Mouse (Mus musculus) intestine, embryonic 14.5 days (tissue): Measurements from ENCODE around the gene Gigyf1. TPM values are rescaled to one million over a fixed set of nuclear protein-coding genes. Genes with fewer than 3 reads are reported as not detected.

Experiments used
- ATAC-seq: fragments of 200-750 bp; cut with Nextera tagmentation; replicated peaks from 2 replicates; pipeline ENCODE4 v1.8.0; 2017; ENCODE audit warnings: low read depth, moderate number of reproducible peaks, moderate TSS enrichment, moderate library complexity; ENCODE audit not compliant: low FRiP score, low TSS enrichment
- DNase-seq: peaks from one replicate; pipeline ENCODE4 v3.0.0-alpha.2; 2018; ENCODE audit warnings: low spot score
- H3K27ac ChIP-seq: fragments of 300-500 bp; sonication (generic); 2 replicates; pipeline ENCODE4 v1.5.1; 2014; ENCODE audit warnings: low read depth, mild to moderate bottlenecking, control low read depth
- H3K27me3 ChIP-seq: fragments of 300-500 bp; sonication (generic); replicated peaks from 2 replicates; pipeline ENCODE4 v1.6.1; 2014; ENCODE audit warnings: low read length, control low read depth; ENCODE audit not compliant: control insufficient read depth, insufficient read depth
- H3K36me3 ChIP-seq: fragments of 300-500 bp; sonication (generic); 2 replicates; pipeline ENCODE4 v1.6.1; 2014; ENCODE audit warnings: low read length, control low read depth; ENCODE audit not compliant: control insufficient read depth, insufficient read depth
- H3K4me1 ChIP-seq: fragments of 300-500 bp; sonication (generic); replicated peaks from 2 replicates; pipeline ENCODE4 v1.6.1; 2014; ENCODE audit warnings: low read length, control low read depth, mixed read lengths; ENCODE audit not compliant: control insufficient read depth, insufficient read depth
- H3K4me2 ChIP-seq: fragments of 300-500 bp; sonication (generic); 2 replicates; pipeline ENCODE4 v1.6.1; 2014; ENCODE audit warnings: low read length
- H3K4me3 ChIP-seq: fragments of 300-500 bp; sonication (generic); 2 replicates; pipeline ENCODE4 v1.5.1; 2014; ENCODE audit warnings: low read depth, low read length, control low read depth, mixed read lengths
- H3K9ac ChIP-seq: fragments of 300-500 bp; sonication (generic); 2 replicates; pipeline ENCODE4 v1.6.1; 2014; ENCODE audit warnings: mild to moderate bottlenecking, low read length
- H3K9me3 ChIP-seq: fragments of 300-500 bp; sonication (generic); 2 replicates; pipeline ENCODE4 v1.6.1; 2016; ENCODE audit warnings: low read length, control low read depth; ENCODE audit not compliant: control insufficient read depth
- WGBS: fragments of 180-500 bp; shearing (Covaris S2); extraction: QIAGEN DNeasy Blood & Tissue Kit; methylation state at CpG from one replicate; pipeline ENCODE4 v1.1.7; 2014; 5-methylcytosine and 5-hydroxymethylcytosine counted together
- polyA plus RNA-seq: library from polyadenylated mRNA; unstranded; fragments of >200 nt; fragmentation: Nextera tagmentation; extraction: Ambion mirVana; gene quantifications from 2 replicates; pipeline ENCODE4 v1.2.1, GENCODE M21; 2014

Gigyf1 gene
- polyA plus RNA-seq, 1 experiment from 2014 or later, result 12.1 TPM

DNA sequence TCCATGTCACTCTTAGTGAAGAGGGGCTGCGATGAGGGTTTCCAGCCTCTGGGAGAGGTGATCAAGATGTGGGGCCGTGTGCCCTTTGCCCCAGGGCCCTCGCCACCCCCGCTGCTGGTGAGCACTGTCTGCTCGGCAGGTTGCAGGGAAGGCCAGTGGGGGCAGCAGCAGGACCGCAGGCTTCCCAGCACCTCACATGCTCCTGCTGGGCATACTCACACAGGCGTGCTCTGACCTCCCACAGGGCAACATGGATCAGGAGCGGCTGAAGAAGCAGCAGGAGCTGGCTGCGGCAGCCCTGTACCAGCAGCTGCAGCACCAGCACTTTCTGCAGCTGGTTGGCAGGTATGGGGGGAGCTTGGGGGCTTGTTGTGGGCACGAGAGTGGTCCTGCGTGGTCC lies 4.4 kb downstream of the Gigyf1 start:
- no peak overlapping the region for H3K4me2 ChIP-seq
- 76% methylated on average over 11 of the region's 11 CpGs for WGBS
- no peak for DNase-seq

DNA sequence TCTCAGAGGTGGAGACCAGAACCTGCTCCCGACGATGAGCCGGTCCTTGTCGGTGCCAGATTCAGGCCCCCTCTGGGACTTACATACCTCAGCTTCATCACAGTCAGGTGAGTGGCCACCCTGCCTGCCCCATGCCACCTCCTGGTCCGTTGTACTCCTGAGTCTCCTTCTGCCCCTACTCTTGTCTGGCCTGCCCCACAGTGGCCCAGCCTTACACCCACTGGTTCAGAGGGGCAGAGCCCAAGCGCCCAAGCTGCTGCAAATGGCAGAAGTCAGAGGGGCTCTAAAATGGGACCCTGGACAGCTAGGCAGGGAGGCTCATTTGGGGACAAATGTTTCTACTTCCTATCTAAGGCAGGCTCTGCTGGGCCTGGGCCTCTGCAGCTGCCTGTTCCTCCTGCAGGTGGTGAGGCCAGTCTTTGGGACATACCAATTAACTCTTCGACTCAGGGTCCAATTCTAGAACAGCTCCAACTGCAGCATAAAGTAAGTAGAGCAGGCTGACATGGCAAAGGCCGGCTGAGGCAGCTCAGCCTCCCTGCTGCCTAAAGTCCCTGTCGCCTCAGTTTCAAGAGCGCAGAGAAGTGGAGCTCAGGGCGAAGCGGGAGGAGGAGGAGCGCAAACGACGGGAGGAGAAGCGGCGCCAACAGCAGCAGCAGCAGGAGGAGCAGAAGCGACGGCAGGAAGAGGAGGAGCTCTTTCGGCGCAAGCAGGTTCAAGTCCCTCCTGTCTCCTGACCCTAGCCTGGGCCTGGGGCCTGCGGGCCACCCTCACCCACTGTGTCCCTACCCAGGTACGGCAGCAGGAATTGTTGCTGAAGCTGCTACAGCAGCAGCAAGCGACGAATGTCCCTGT lies 5.3 kb downstream of the Gigyf1 start:
- WGBS, result 82% methylated on average over 25 of the region's 25 CpGs
- Histone ChIP-seq H3K4me3 (no peak overlapping the region), H3K9me3 (no peaks in the 10 kb centered on the region), H3K36me3 (peaks cover 98% of the 10 kb centered on the region), H3K9ac (no peak overlapping the region), H3K4me2 (no peak overlapping the region), H3K27me3 (no peaks in the 10 kb centered on the region), H3K4me1 (no peaks in the 10 kb centered on the region), H3K27ac (no peak overlapping the region)
- DNase-seq (no peak), ATAC-seq (no peak)

More for the DNA sequence above, 4.4 kb downstream of the Gigyf1 start:
- no peak overlapping the region for H3K9ac ChIP-seq
- no peak overlapping the region for H3K4me3 ChIP-seq
- H3K36me3 ChIP-seq, result peaks cover 93% of the 10 kb centered on the region
- ATAC-seq, result no peak
- H3K9me3 ChIP-seq, result no peaks in the 10 kb centered on the region
- H3K4me1 ChIP-seq, result no peaks in the 10 kb centered on the region
- H3K27ac ChIP-seq, result no peak overlapping the region
- H3K27me3 ChIP-seq, result no peaks in the 10 kb centered on the region

DNA sequence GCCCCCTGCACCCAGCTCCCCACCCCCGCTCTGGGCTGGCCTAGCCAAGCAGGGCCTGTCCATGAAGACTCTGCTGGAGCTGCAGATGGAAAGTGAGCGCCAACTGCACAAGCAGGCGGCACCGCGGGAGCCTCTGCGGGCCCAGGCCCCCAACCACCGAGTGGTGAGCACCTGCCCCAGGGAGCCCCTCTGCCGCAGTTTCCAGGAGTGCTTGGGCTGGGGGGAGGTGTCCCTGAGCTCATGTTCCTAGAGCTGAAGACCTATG lies 5.8 kb downstream of the Gigyf1 start:
- Histone ChIP-seq H3K9ac (no peak overlapping the region), H3K27me3 (no peaks in the 10 kb centered on the region), H3K4me2 (no peak overlapping the region), H3K9me3 (no peaks in the 10 kb centered on the region), H3K4me3 (no peak overlapping the region), H3K36me3 (peaks cover 98% of the 10 kb centered on the region), H3K27ac (no peak overlapping the region), H3K4me1 (no peaks in the 10 kb centered on the region)
- WGBS, result 85% methylated on average over 8 of the region's 8 CpGs
- DNase-seq, result no peak
- ATAC-seq, result no peak

- DNase-seq (no peak), ATAC-seq (no peak)
- no peak overlapping the region for H3K27ac ChIP-seq
- 0 out of 2 replicates have a peak, but pooled peaks cover 4% of the 10 kb centered on the region for H3K4me1 ChIP-seq
- no peaks in the 10 kb centered on the region for H3K27me3 ChIP-seq
- no peak overlapping the region for H3K4me3 ChIP-seq
- 86% methylated on average over 13 of the region's 13 CpGs for WGBS
- H3K9me3 ChIP-seq, result no peaks in the 10 kb centered on the region
- peaks cover 98% of the 10 kb centered on the region for H3K36me3 ChIP-seq
- no peak overlapping the region for H3K4me2 ChIP-seq
- no peak overlapping the region for H3K9ac ChIP-seq
Observed at GRCm38 (mm10) chr5:137524671-137525070, 6.3 kb downstream of the Gigyf1 start.

DNA sequence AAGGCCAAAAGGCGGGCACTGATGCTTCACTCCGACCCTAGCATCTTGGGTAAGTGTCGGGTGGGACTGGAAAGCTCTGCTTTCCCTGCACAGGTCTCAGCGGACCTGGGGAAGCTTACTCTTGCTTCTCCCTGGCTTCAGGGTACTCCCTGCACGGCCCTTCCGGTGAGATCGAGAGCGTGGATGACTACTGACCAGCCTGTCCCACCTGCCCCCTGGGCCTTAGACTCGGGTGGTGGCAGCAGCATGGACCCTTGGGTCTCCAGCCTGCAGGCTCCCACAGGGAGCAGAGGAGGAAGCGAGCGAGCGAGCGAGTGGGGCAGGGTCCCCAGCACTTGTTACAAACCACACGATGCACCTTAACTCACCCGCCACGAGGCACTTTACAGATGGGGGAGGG lies 7.2 kb downstream of the Gigyf1 start:
- Histone ChIP-seq H3K4me3 (no peak overlapping the region), H3K9me3 (no peaks in the 10 kb centered on the region), H3K27ac (no peak overlapping the region), H3K27me3 (no peaks in the 10 kb centered on the region), H3K9ac (no peak overlapping the region), H3K4me1 (peaks cover 9% of the 10 kb centered on the region; the same call in 1 of the 2 replicates), H3K36me3 (peaks cover 96% of the 10 kb centered on the region), H3K4me2 (no peak overlapping the region)
- 75% methylated on average over 16 of the region's 16 CpGs for WGBS
- DNase-seq (no peak), ATAC-seq (no peak)

DNA sequence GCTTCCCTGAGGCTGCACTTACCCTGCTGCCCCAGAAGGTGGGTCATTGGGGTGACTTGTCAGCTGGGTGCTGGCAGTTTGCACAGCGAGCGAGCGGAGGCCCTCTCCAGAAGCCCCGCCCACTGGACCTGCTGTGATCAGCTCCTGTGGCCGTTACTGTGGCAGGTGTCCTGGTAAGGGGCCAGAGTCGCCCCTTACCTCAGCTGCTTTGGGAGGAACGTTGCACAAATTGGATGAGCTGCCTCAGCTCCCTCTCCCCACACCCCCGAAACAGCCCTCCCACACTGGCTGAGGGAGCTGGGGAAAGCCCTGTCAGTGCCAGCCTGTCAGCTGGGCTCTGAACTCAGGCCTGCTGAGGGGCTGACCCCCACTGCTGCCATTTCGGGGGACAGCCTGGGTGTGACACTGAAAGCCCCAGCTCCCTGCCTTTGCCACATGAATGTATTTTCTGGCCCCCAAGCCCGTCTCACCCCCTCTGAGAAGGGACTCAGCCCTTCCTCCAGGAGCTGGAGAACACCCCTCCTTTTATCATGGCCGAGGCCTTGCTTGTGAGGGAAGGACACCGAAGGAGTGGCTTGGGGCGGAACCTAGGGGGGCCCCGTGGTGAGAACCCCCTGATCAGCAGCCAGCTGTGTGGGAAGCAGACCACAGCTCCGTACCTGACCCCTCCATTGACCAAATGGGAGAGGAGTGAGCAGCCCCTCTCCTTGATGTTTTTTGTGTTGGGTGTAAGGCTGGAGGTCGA lies 8.0 kb downstream of the Gigyf1 start:
- Histone ChIP-seq H3K9ac (no peak overlapping the region), H3K4me3 (no peak overlapping the region), H3K9me3 (no peaks in the 10 kb centered on the region), H3K36me3 (peaks cover 88% of the 10 kb centered on the region), H3K4me2 (no peak overlapping the region), H3K27me3 (no peaks in the 10 kb centered on the region), H3K4me1 (peaks cover 9% of the 10 kb centered on the region; the same call in 1 of the 2 replicates), H3K27ac (no peak overlapping the region)
- 55% methylated on average over 16 of the region's 16 CpGs for WGBS
- DNase-seq (no peak), ATAC-seq (no peak)

DNA sequence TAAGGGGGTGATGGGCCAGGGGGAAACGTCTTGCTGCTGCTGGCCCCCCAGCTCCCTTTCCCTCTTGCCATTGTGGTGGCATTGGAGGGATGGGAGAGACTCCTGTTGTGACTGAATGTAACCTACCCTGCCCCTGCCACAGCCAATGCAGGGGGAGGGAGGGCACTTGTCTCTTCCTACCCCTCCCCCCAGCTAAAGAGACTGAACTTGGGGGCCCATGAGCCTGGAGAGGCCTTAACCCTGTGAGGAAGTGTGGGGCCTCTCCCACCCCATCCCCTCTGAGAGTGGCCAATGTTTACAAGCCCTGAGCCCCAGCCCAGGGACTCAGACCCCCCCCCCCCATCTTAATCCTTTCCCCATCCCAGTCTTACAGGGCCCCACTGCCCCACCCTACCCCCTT lies 9.1 kb downstream of the Gigyf1 start:
- H3K27me3 ChIP-seq, result no peaks in the 10 kb centered on the region
- no peak for DNase-seq
- no peak for ATAC-seq
- no peak overlapping the region for H3K4me3 ChIP-seq
- H3K9me3 ChIP-seq, result no peaks in the 10 kb centered on the region
- no peak overlapping the region for H3K27ac ChIP-seq
- peaks cover 77% of the 10 kb centered on the region for H3K36me3 ChIP-seq
- peaks cover 9% of the 10 kb centered on the region; the same call in 1 of the 2 replicates for H3K4me1 ChIP-seq
- no peak overlapping the region for H3K9ac ChIP-seq
- no peak overlapping the region for H3K4me2 ChIP-seq
- 43% methylated on average over 1 of the region's 1 CpGs for WGBS

DNA sequence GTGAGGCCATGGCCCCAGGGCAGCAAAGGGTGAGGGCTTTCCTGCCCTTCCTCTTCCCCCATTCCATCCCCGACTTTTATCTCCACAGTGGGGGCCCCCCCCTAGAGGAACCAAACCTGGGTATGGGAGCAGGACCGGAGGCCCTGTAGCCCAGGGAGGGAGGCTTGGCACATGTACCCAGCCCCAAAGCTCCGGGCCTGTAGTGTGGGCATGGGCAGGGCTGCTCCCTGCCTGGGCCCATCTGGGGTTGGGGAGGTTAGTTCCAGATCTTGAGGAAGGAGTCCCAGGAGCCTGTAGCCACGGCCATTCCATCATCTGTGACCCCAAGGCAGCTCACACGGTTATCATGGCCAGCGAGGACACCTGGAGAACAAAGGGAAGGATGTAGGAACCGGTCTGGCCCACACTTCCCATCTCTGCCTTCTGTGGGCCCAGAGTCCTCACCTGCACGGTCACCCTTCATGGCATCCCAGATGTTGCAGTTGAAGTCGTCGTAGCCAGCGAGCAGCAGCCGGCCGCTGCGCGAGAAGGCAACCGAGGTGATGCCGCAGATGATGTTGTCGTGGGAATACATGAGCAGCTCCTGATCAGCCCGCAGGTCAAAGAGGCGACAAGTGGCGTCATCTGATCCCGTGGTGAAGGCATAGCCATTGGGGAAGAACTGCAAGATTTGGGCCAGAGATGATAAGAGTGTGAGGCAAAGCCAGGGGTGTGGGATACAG lies 10.1 kb downstream of the Gigyf1 start:
- H3K36me3 ChIP-seq, result peaks cover 67% of the 10 kb centered on the region
- DNase-seq (no peak), ATAC-seq (no peak)
- no peak overlapping the region for H3K4me2 ChIP-seq
- no peak overlapping the region for H3K9ac ChIP-seq
- no peak overlapping the region for H3K27ac ChIP-seq
- H3K9me3 ChIP-seq, result no peaks in the 10 kb centered on the region
- peaks cover 9% of the 10 kb centered on the region; the same call in 1 of the 2 replicates for H3K4me1 ChIP-seq
- H3K4me3 ChIP-seq, result no peak overlapping the region
- no peaks in the 10 kb centered on the region for H3K27me3 ChIP-seq
- WGBS, result 82% methylated on average over 22 of the region's 22 CpGs
